Mouse (Mus musculus) small intestine, adult 2 months (tissue): ENCODE results near the gene Serinc1.

Experiments used
- CTCF ChIP-seq: fragments of 200-500 bp; IDR thresholded peaks from 2 replicates; pipeline ENCODE4 v1.5.1; 2012; ENCODE audit warnings: low read depth, mild to moderate bottlenecking, control low read depth, inconsistent platforms, low read length, moderate library complexity, mixed read lengths; ENCODE audit not compliant: insufficient replicate concordance, insufficient read length; ENCODE audit errors: extremely low read depth
- POLR2A ChIP-seq: fragments of 200-500 bp; IDR thresholded peaks from 2 replicates; pipeline ENCODE4 v1.6.1; 2012; ENCODE audit warnings: low read depth, mild to moderate bottlenecking, control low read depth, inconsistent platforms, low read length, moderate library complexity

DNA sequence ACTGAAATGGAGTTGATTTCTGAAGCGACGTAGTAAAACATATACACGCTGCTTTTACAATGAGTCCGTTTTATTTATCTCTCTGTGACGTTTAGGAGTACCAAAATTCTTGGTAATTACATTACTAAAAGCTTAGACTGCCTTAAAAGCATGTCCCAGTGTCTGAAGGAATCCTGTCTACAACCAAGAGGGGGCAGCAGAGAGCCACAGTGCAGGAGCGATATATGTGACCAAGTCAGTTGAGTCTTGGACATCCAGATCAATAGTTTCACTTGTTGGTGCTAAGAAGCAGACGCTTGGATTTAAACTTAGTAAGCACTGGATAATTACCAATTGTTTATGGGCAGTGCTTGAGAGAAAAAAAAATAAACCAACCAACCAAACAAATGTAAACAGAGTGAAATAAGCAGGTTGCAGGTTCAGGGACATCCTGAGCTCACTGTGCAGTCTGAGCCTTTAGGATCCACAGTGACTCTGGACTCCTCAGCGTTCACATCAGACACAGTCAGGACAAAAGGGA lies 38.9 kb upstream of the Serinc1 start:
- TF ChIP-seq CTCF: no peak
- TF ChIP-seq POLR2A: no peak
